Mouse (Mus musculus): ENCODE measurements at regions not wholly inside any gene's neighbourhood (a gene's known extent, or its start where the extent isn't known, plus 50 kb on each side); places are given as distances from the start of the nearest gene placed in this dataset.

DNA sequence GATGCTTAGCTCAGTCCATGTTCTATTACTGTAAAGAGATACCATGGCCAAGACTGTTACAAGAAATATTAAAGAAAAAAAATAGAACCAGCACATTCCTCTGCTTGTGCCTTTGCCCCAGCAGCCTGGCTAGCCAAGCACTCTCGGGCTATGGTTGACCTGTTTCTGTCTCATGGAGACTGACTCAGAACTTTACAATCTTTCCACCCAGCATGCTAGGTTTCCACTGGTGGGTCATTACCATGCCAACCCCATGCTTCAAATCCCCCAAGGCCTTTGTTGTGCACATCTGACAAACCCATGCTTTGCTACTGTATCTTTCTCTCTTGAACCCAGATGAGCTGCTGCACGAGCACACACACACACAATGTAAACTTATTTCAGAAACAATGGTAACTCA is 579.3 kb upstream of the 1700015G11Rik start:
- Histone ChIP-seq H3K9me3 (no peaks in the 10 kb centered on the region), H3K4me2 (no peak overlapping the region), H3K9ac (no peak overlapping the region), H3K4me3 (no peak overlapping the region), H3K27ac (replicated peaks) (no peak overlapping the region), H3K36me3 (no peaks in the 10 kb centered on the region), H3K4me1 (replicated peaks) (no peaks in the 10 kb centered on the region), H3K27me3 (no peaks in the 10 kb centered on the region)
- ATAC-seq (ENCODE audit: low FRiP score, low read depth) = no peak
- WGBS = 92% methylated on average over 2 of the region's 2 CpGs

DNA sequence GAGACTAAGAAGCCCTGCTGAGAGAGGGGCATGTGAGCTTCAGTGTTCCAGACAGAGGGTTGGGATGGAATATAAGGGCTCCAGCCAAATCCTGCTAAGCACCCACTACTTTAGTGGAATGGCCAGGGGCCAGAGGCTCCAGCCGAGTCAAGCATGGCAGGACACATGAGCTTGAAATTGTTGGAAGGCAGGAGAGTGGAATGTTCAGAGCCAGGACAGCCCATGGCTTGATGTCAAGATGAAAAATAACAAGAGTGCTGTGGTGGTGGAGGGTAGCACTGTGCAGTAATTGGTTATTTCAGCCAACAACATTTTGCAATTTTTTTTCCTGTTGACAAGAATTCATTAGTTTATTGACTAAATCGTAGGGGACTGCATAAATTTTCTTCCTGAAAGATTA is 567.6 kb upstream of the 1700015G11Rik start:
- Histone ChIP-seq H3K9me3 (no peaks in the 10 kb centered on the region), H3K27me3 (no peaks in the 10 kb centered on the region), H3K9ac (no peak overlapping the region), H3K4me1 (replicated peaks) (no peaks in the 10 kb centered on the region), H3K36me3 (no peaks in the 10 kb centered on the region), H3K4me2 (no peak overlapping the region), H3K4me3 (no peak overlapping the region), H3K27ac (replicated peaks) (no peak overlapping the region)
- peak; percentile 75 for ATAC-seq (ENCODE audit: low FRiP score, low read depth)
- 59% methylated on average over 2 of the region's 2 CpGs for WGBS
